Mouse (Mus musculus) neural tube, embryonic 14.5 days (tissue): ENCODE results near the gene Abhd14a. TPM values are rescaled to one million over a fixed set of nuclear protein-coding genes. Genes with fewer than 3 reads are reported as not detected.

Experiments
- ATAC-seq: fragments of 200-750 bp; cut with Nextera tagmentation; 2 replicates; pipeline ENCODE4 v1.8.0; 2017; ENCODE audit warnings: low read depth, mild to moderate bottlenecking, moderate TSS enrichment, moderate library complexity
- H3K27ac ChIP-seq: fragments of 300-500 bp; sonication (generic); 2 replicates; pipeline ENCODE4 v1.5.1; 2014; ENCODE audit warnings: low read depth, mild to moderate bottlenecking, control low read depth, low read length, moderate library complexity, mixed read lengths
- H3K27me3 ChIP-seq: fragments of 300-500 bp; sonication (generic); 2 replicates; pipeline ENCODE4 v1.6.1; 2014; ENCODE audit warnings: low read length; ENCODE audit not compliant: control insufficient read depth, insufficient read depth
- H3K36me3 ChIP-seq: fragments of 300-500 bp; sonication (generic); 2 replicates; pipeline ENCODE4 v1.6.1; 2014; ENCODE audit warnings: low read length, mixed read lengths; ENCODE audit not compliant: control insufficient read depth, insufficient read depth
- H3K4me1 ChIP-seq: fragments of 300-500 bp; sonication (generic); 2 replicates; pipeline ENCODE4 v1.6.1; 2014; ENCODE audit warnings: low read length; ENCODE audit not compliant: control insufficient read depth, insufficient read depth
- H3K4me2 ChIP-seq: fragments of 300-500 bp; sonication (generic); 2 replicates; pipeline ENCODE4 v1.6.1; 2014; ENCODE audit warnings: mild to moderate bottlenecking, low read depth, low read length, control low read depth
- H3K4me3 ChIP-seq: fragments of 300-500 bp; sonication (generic); 2 replicates; pipeline ENCODE4 v1.5.1; 2014; ENCODE audit warnings: low read depth, low read length, control low read depth, mixed read lengths
- H3K9ac ChIP-seq: fragments of 300-500 bp; sonication (generic); replicated peaks from 2 replicates; pipeline ENCODE4 v1.6.1; 2014; ENCODE audit warnings: low read depth, mild to moderate bottlenecking, control low read depth, low read length, mixed read lengths
- H3K9me3 ChIP-seq: fragments of 300-500 bp; sonication (generic); 2 replicates; pipeline ENCODE4 v1.6.1; 2016; ENCODE audit warnings: low read length; ENCODE audit not compliant: control insufficient read depth
- WGBS: fragments of 180-500 bp; shearing (Covaris S2); extraction: QIAGEN DNeasy Blood & Tissue Kit; methylation state at CpG from one replicate; pipeline ENCODE4 v1.1.7; 2014; 5-methylcytosine and 5-hydroxymethylcytosine counted together
- polyA plus RNA-seq: library from polyadenylated mRNA; unstranded; fragments of >200 nt; fragmentation: Nextera tagmentation; extraction: Ambion mirVana; gene quantifications from 2 replicates; pipeline ENCODE4 v1.2.1, GENCODE M21; 2014

Gene Abhd14a
- polyA plus RNA-seq, 1 experiment from 2014 or later: 66.9 TPM

DNA sequence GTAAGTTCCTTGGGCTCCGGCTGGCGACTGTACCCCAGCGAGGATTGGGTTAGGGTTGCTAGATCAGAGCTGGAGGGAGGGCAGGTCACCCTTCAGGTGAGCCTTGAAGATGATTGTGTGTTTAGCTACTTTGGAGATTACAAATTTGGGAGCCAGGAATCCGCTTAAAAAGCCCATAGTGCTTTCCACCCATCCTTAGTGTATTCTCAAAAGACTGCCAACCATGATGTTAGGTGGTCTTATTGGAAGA lies 17.5 kb downstream of the Abhd14a start:
- Histone ChIP-seq H3K9ac (peak overlapping the region; percentile 85), H3K4me2 (peak overlapping the region; percentile 73), H3K4me3 (peak overlapping the region; percentile 45), H3K27me3 (no peaks in the 10 kb centered on the region), H3K9me3 (no peaks in the 10 kb centered on the region), H3K27ac (peak overlapping the region; percentile 93), H3K36me3 (peaks cover 26% of the 10 kb centered on the region), H3K4me1 (peaks cover 7% of the 10 kb centered on the region)
- 2% methylated on average over 4 of the region's 4 CpGs for WGBS
- no peak for ATAC-seq

GRCm38 (mm10) chr9:106429221-106430014 lies 18.1 kb downstream of the Abhd14a start, which contains the start of gene Rpl29:
TSS of gene Rpl29 (plus strand) at chr9:106429454.
- ATAC-seq: peak; percentile 88
- peak within 1 kb of the TSS; percentile 45 for H3K4me3 ChIP-seq
- WGBS: under 1% methylated on average over 55 of the region's 55 CpGs

GRCm38 (mm10) chr9:106428719-106429220 lies 18.7 kb downstream of the Abhd14a start:
- peak; percentile 62 for ATAC-seq
- no peaks in the 10 kb centered on the region for H3K27me3 ChIP-seq
- 17% methylated on average over 11 of the region's 11 CpGs for WGBS
- H3K9ac ChIP-seq: peak overlapping the region; percentile 46
- peak overlapping the region; percentile 81 for H3K4me2 ChIP-seq
- H3K36me3 ChIP-seq: peaks cover 23% of the 10 kb centered on the region
- peak overlapping the region; percentile 45 for H3K4me3 ChIP-seq
- H3K4me1 ChIP-seq: peaks cover 7% of the 10 kb centered on the region
- no peaks in the 10 kb centered on the region for H3K9me3 ChIP-seq
- peak overlapping the region; percentile 93 for H3K27ac ChIP-seq

More at GRCm38 (mm10) chr9:106429221-106430014, 18.1 kb downstream of the Abhd14a start, which contains the start of gene Rpl29:
- Histone ChIP-seq H3K4me1 (peaks cover 7% of the 10 kb centered on the region), H3K36me3 (peaks cover 26% of the 10 kb centered on the region), H3K9ac (peak within 1 kb of the TSS; percentile 85), H3K27me3 (no peaks in the 10 kb centered on the region), H3K4me2 (peak within 1 kb of the TSS; percentile 81), H3K27ac (peak within 1 kb of the TSS; percentile 93), H3K9me3 (no peaks in the 10 kb centered on the region)

- no peaks in the 10 kb centered on the region for H3K9me3 ChIP-seq
- no peak overlapping the region for H3K4me3 ChIP-seq
- WGBS: 2% methylated on average over 3 of the region's 3 CpGs
- no peak overlapping the region for H3K9ac ChIP-seq
- peak overlapping the region; percentile 30; the same call in 1 of the 2 replicates for H3K4me2 ChIP-seq
- peak; percentile 75 for ATAC-seq
- H3K36me3 ChIP-seq: no peaks in the 10 kb centered on the region
- no peak overlapping the region for H3K27ac ChIP-seq
- H3K27me3 ChIP-seq: no peaks in the 10 kb centered on the region
- peaks cover 20% of the 10 kb centered on the region for H3K4me1 ChIP-seq
Measured at GRCm38 (mm10) chr9:106421865-106422160, 25.7 kb downstream of the Abhd14a start.

- peaks cover 20% of the 10 kb centered on the region for H3K4me1 ChIP-seq
- H3K36me3 ChIP-seq: no peaks in the 10 kb centered on the region
- no peaks in the 10 kb centered on the region for H3K9me3 ChIP-seq
- H3K4me3 ChIP-seq: no peak overlapping the region
- H3K9ac ChIP-seq: peak overlapping the region; percentile 1; the same call in 1 of the 2 replicates
- H3K27ac ChIP-seq: no peak overlapping the region
- no peaks in the 10 kb centered on the region for H3K27me3 ChIP-seq
- ATAC-seq: peak; percentile 19; the same call in 1 of the 2 replicates
- 8% methylated on average over 18 of the region's 18 CpGs for WGBS
- H3K4me2 ChIP-seq: peak overlapping the region; percentile 30; the same call in 1 of the 2 replicates
Measured at GRCm38 (mm10) chr9:106421033-106421864, 26.2 kb downstream of the Abhd14a start.

GRCm38 (mm10) chr9:106420608-106421007 lies 26.9 kb downstream of the Abhd14a start:
- ATAC-seq: no peak
- H3K4me3 ChIP-seq: no peak overlapping the region
- no peaks in the 10 kb centered on the region for H3K9me3 ChIP-seq
- H3K4me2 ChIP-seq: no peak overlapping the region
- H3K27ac ChIP-seq: no peak overlapping the region
- WGBS: 0% methylated on average over 2 of the region's 2 CpGs
- peaks cover 20% of the 10 kb centered on the region for H3K4me1 ChIP-seq
- no peaks in the 10 kb centered on the region for H3K27me3 ChIP-seq
- peak overlapping the region; percentile 1; the same call in 1 of the 2 replicates for H3K9ac ChIP-seq
- H3K36me3 ChIP-seq: no peaks in the 10 kb centered on the region

- ATAC-seq: peak; percentile 57
- no peaks in the 10 kb centered on the region for H3K36me3 ChIP-seq
- H3K9ac ChIP-seq: peak overlapping the region; percentile 54
- no peak overlapping the region for H3K27ac ChIP-seq
- H3K4me3 ChIP-seq: peak overlapping the region; percentile 21; the same call in 1 of the 2 replicates
- peaks cover 20% of the 10 kb centered on the region for H3K4me1 ChIP-seq
- no peaks in the 10 kb centered on the region for H3K27me3 ChIP-seq
- WGBS: 16% methylated on average over 29 of the region's 29 CpGs
- no peaks in the 10 kb centered on the region for H3K9me3 ChIP-seq
- H3K4me2 ChIP-seq: peak overlapping the region; percentile 60
Measured at GRCm38 (mm10) chr9:106417841-106418625, 29.4 kb downstream of the Abhd14a start.

GRCm38 (mm10) chr9:106416826-106417225 lies 30.7 kb downstream of the Abhd14a start:
- Histone ChIP-seq H3K27me3 (no peaks in the 10 kb centered on the region), H3K4me1 (peaks cover 20% of the 10 kb centered on the region), H3K9ac (no peak overlapping the region), H3K27ac (no peak overlapping the region), H3K4me3 (no peak overlapping the region), H3K9me3 (no peaks in the 10 kb centered on the region), H3K4me2 (no peak overlapping the region), H3K36me3 (no peaks in the 10 kb centered on the region)
- ATAC-seq: no peak
- 89% methylated on average over 6 of the region's 6 CpGs for WGBS
